Mouse (Mus musculus) liver, embryonic 15.5 days (tissue): Measurements from ENCODE around the gene Crtc1. TPM values are rescaled to one million over a fixed set of nuclear protein-coding genes. Genes with fewer than 3 reads are reported as not detected.

Experiments used
- ATAC-seq: fragments of 200-750 bp; cut with Nextera tagmentation; 2 replicates; pipeline ENCODE4 v1.8.0; 2017; ENCODE audit warnings: moderate number of reproducible peaks, mild to moderate bottlenecking, moderate library complexity; ENCODE audit not compliant: insufficient read depth
- H3K27ac ChIP-seq: fragments of 300-500 bp; sonication (generic); replicated peaks from 2 replicates; pipeline ENCODE4 v1.5.1; 2015; ENCODE audit warnings: mild to moderate bottlenecking, inconsistent platforms
- H3K27me3 ChIP-seq: fragments of 300-500 bp; sonication (generic); 2 replicates; pipeline ENCODE4 v1.6.1; 2015; ENCODE audit warnings: mild to moderate bottlenecking, inconsistent platforms
- H3K36me3 ChIP-seq: fragments of 300-500 bp; sonication (generic); replicated peaks from 2 replicates; pipeline ENCODE4 v1.6.1; 2015; ENCODE audit warnings: moderate library complexity, mild to moderate bottlenecking, inconsistent platforms
- H3K4me1 ChIP-seq: fragments of 300-500 bp; sonication (generic); replicated peaks from 2 replicates; pipeline ENCODE4 v1.6.1; 2015; ENCODE audit warnings: inconsistent platforms
- H3K4me2 ChIP-seq: fragments of 300-500 bp; sonication (generic); 2 replicates; pipeline ENCODE4 v1.6.1; 2015; ENCODE audit warnings: moderate library complexity, mild to moderate bottlenecking, inconsistent platforms
- H3K4me3 ChIP-seq: fragments of 300-500 bp; sonication (generic); replicated peaks from 2 replicates; pipeline ENCODE4 v1.5.1; 2015; ENCODE audit warnings: mild to moderate bottlenecking, inconsistent platforms
- H3K9ac ChIP-seq: fragments of 300-500 bp; sonication (generic); 2 replicates; pipeline ENCODE4 v1.6.1; 2015; ENCODE audit warnings: moderate library complexity, mild to moderate bottlenecking, inconsistent platforms
- H3K9me3 ChIP-seq: fragments of 300-500 bp; sonication (generic); replicated peaks from 2 replicates; pipeline ENCODE4 v1.6.1; 2016; ENCODE audit warnings: inconsistent platforms
- WGBS: fragments of 180-500 bp; shearing (Covaris S2); methylation state at CpG from one replicate; pipeline ENCODE4 v1.1.7; 2015; ENCODE audit warnings: mixed read lengths; ENCODE audit not compliant: insufficient replicate concordance; 5-methylcytosine and 5-hydroxymethylcytosine counted together
- polyA plus RNA-seq: library from polyadenylated mRNA; unstranded; fragments of >200 nt; fragmentation: Nextera tagmentation; extraction: Ambion mirVana; gene quantifications from 2 replicates; pipeline ENCODE4 v1.2.1, GENCODE M21; 2015

Crtc1 gene
- 4.2 and 4.3 TPM in 2 replicates for polyA plus RNA-seq

DNA sequence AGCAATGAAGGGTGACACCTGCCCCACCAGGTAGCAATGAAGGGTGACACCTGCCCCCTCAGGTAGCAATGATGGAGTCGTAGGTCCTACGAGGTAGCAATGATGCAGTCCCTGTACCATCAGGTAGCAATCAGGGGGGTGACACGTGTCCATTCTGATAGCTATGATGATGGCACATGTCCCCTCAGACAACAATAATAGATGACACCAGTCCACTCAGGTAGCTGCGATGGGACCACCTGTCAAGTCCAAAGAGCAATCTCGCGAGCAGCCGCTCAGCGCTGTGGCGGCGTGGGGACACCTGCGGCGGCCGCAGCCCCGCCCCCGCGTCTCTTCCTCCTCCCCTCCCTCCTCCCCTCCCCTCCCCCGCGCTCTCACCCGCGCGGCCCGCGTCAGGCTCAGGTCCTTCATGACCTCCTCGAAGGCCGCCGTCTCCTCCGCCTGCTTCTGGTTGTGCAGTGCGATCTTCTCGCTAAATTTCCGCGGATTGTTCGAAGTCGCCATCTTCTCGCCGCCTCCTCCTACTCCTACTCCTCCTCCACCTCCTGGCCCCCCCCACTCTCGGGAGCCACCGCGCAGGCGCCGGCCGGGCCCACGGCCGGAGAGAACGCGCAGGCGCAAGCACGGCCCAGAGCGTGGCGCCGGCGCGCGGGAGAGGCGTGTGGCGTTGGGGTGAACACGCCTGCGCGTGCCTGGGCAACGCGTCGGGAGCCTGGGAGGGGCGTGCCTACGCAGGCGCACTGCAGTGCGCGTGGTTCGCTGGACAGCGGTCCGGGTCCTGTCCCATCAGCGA lies at the start of gene Crtc1:
Crtc1 (minus strand) TSS at position 525 of the 793 bp plus-strand sequence.
- H3K27ac ChIP-seq: peak within 1 kb of the TSS; percentile 85
- ATAC-seq: peak; percentile 96
- 1% methylated on average over 70 of the region's 70 CpGs for WGBS
- H3K27me3 ChIP-seq: 0 out of 2 replicates have a peak, but pooled peaks cover 4% of the 10 kb centered on the region
- peak within 1 kb of the TSS; percentile 70 for H3K9ac ChIP-seq
- H3K9me3 ChIP-seq: no peaks in the 10 kb centered on the region
- H3K4me2 ChIP-seq: peak within 1 kb of the TSS; percentile 96
- H3K4me1 ChIP-seq: peaks cover 55% of the 10 kb centered on the region
- H3K4me3 ChIP-seq: peak within 1 kb of the TSS; percentile 74
- H3K36me3 ChIP-seq: no peaks in the 10 kb centered on the region

GRCm38 (mm10) chr8:70488931-70489470 lies 49.6 kb upstream of the Crtc1 start:
- peak overlapping the region; percentile 54 for H3K4me2 ChIP-seq
- H3K4me1 ChIP-seq: peaks cover 30% of the 10 kb centered on the region
- no peak for ATAC-seq
- peak overlapping the region; percentile 25 for H3K4me3 ChIP-seq
- peaks cover 100% of the 10 kb centered on the region for H3K27me3 ChIP-seq
- H3K27ac ChIP-seq: no peak overlapping the region
- H3K9me3 ChIP-seq: no peaks in the 10 kb centered on the region
- WGBS: 3% methylated on average over 14 of the region's 14 CpGs
- no peak overlapping the region for H3K9ac ChIP-seq
- no peaks in the 10 kb centered on the region for H3K36me3 ChIP-seq

- WGBS: 3% methylated on average over 55 of the region's 55 CpGs
- Histone ChIP-seq H3K4me3 (peak overlapping the region; percentile 22), H3K9me3 (no peaks in the 10 kb centered on the region), H3K9ac (no peak overlapping the region), H3K36me3 (no peaks in the 10 kb centered on the region), H3K27ac (no peak overlapping the region), H3K4me1 (peaks cover 26% of the 10 kb centered on the region), H3K4me2 (peak overlapping the region; percentile 54), H3K27me3 (peaks cover 100% of the 10 kb centered on the region)
- ATAC-seq: no peak
These were observed 48.8 kb upstream of the Crtc1 start for GRCm38 (mm10) chr8:70487993-70488796.

GRCm38 (mm10) chr8:70486941-70487520 lies 47.7 kb upstream of the Crtc1 start, which contains the start of gene Tmem59l:
Gene Tmem59l (minus strand): TSS chr8:70487358.
- Histone ChIP-seq H3K9ac (no peak within 1 kb of the TSS), H3K27me3 (peaks cover 100% of the 10 kb centered on the region), H3K4me1 (peaks cover 19% of the 10 kb centered on the region), H3K27ac (no peak within 1 kb of the TSS), H3K4me2 (peak within 1 kb of the TSS; percentile 54), H3K36me3 (no peaks in the 10 kb centered on the region), H3K9me3 (no peaks in the 10 kb centered on the region), H3K4me3 (peak within 1 kb of the TSS; percentile 22)
- WGBS: 16% methylated on average over 33 of the region's 33 CpGs
- ATAC-seq: no peak

GRCm38 (mm10) chr8:70486191-70486681 lies 46.9 kb upstream of the Crtc1 start:
- H3K9me3 ChIP-seq: no peaks in the 10 kb centered on the region
- H3K27ac ChIP-seq: no peak overlapping the region
- peaks cover 19% of the 10 kb centered on the region for H3K4me1 ChIP-seq
- no peak for ATAC-seq
- 39% methylated on average over 7 of the region's 7 CpGs for WGBS
- H3K4me2 ChIP-seq: no peak overlapping the region
- peaks cover 100% of the 10 kb centered on the region for H3K27me3 ChIP-seq
- H3K9ac ChIP-seq: no peak overlapping the region
- no peak overlapping the region for H3K4me3 ChIP-seq
- H3K36me3 ChIP-seq: no peaks in the 10 kb centered on the region

DNA sequence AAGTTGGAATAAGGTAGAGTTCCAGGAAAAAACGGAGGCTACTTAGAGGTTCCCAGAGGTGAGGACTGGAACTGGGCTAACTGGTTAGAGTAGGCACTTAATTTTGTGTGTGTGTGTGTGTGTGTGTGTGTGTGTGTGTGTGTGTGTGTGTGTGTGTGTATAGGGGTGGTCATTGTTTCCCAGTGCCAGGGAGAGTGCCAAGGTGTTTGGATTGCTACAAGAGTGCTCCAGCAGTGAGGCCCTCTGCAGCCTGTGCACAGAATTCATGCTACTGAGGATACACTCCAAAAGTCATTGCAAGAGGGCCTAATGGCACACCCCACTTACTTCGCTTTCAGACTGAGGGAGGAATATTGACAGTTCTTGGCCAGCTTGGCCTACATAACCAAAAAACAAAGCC lies 43.6 kb upstream of the Crtc1 start:
- Histone ChIP-seq H3K27ac (no peak overlapping the region), H3K36me3 (no peaks in the 10 kb centered on the region), H3K4me3 (no peak overlapping the region), H3K9me3 (no peaks in the 10 kb centered on the region), H3K4me2 (no peak overlapping the region), H3K9ac (no peak overlapping the region), H3K27me3 (peaks cover 98% of the 10 kb centered on the region), H3K4me1 (peaks cover 4% of the 10 kb centered on the region)
- 46% methylated on average over 2 of the region's 2 CpGs for WGBS
- ATAC-seq: no peak

DNA sequence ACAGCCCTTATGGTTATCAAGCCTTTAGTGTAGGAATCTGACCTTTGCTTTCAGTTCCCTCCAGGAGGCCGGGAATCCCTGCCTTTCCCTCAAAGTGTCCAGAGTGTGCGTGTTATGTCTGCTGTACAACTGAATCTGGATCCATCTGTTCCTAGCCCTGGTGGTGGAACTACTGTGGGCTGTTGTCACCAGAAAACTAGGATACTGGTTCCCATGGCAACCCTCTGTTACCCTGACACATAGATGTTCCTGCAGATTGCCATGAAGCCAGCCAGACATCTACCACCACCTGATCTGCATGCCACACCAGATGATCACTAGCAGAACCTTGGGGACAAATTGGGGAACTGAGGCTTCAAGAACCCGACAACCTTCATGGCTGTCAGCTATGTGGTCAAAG lies 42.5 kb upstream of the Crtc1 start:
- Histone ChIP-seq H3K27ac (no peak overlapping the region), H3K4me2 (no peak overlapping the region), H3K27me3 (peaks cover 89% of the 10 kb centered on the region), H3K9me3 (no peaks in the 10 kb centered on the region), H3K9ac (no peak overlapping the region), H3K36me3 (no peaks in the 10 kb centered on the region), H3K4me1 (peaks cover 14% of the 10 kb centered on the region), H3K4me3 (no peak overlapping the region)
- WGBS: 46% methylated on average over 3 of the region's 3 CpGs
- no peak for ATAC-seq

DNA sequence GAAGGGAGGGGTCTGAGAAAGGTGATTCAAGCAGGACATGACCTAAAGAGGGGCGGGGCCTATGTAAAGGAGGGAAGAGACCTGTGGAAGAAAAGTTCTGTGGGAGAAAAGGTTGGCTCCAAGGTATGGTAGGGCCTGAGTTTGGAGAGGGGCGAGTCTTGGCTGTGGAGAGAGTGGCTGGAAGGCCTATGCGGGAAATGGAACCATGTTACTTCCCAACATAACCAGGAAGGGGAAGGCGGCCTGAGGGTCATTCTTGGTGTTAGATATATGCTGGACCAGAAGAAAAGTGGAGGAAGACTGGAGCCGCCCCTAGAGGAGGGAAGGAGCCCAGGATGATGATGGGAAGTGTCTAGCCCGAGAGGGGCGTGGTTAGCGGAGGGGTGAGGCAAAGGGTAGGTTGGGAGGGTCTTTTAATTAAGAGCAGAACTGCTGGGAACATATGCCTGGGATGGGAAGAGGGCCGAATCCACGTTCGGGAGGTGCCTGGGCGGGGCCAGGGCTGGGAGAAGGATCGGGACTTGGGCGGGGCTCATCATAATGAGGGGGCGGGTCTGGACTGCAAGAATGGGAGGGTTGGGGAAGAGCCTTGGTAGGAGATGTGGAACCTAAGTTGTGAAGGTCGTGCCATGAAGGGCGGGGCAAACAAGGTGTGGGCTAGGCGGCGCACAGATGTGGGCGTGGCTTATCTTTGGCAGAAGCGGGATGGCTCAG lies 38.0 kb upstream of the Crtc1 start:
- peaks cover 44% of the 10 kb centered on the region for H3K27me3 ChIP-seq
- H3K4me3 ChIP-seq: peak overlapping the region; percentile 73
- H3K4me2 ChIP-seq: peak overlapping the region; percentile 78
- H3K4me1 ChIP-seq: peaks cover 33% of the 10 kb centered on the region
- no peaks in the 10 kb centered on the region for H3K9me3 ChIP-seq
- peak; percentile 26 for ATAC-seq
- H3K9ac ChIP-seq: peak overlapping the region; percentile 13; the same call in 1 of the 2 replicates
- peak overlapping the region; percentile 69 for H3K27ac ChIP-seq
- H3K36me3 ChIP-seq: no peaks in the 10 kb centered on the region
- WGBS: 2% methylated on average over 21 of the region's 21 CpGs

GRCm38 (mm10) chr8:70476333-70477268 lies 37.2 kb upstream of the Crtc1 start, which contains the start of gene Klhl26:
Gene Klhl26 (minus strand): TSS chr8:70476968.
- Histone ChIP-seq H3K27ac (peak within 1 kb of the TSS; percentile 82), H3K27me3 (peaks cover 35% of the 10 kb centered on the region), H3K36me3 (no peaks in the 10 kb centered on the region), H3K4me3 (peak within 1 kb of the TSS; percentile 73), H3K9me3 (no peaks in the 10 kb centered on the region), H3K4me2 (peak within 1 kb of the TSS; percentile 78), H3K4me1 (peaks cover 33% of the 10 kb centered on the region), H3K9ac (peak within 1 kb of the TSS; percentile 86)
- peak; percentile 86 for ATAC-seq
- under 1% methylated on average over 53 of the region's 53 CpGs for WGBS
